Mouse (Mus musculus): ENCODE data around the gene Sbpl. TPM values are rescaled to one million over a fixed set of nuclear protein-coding genes. Genes with fewer than 3 reads are reported as not detected.
A peak's percentile ranks its signal among the peaks of the same experiment; 100 is the strongest.
"Not testable (repeated sequence)": the region's sequence is repeated elsewhere in the genome, so short reads cannot be mapped to it uniquely, and the experiment has no call there.

The Sbpl gene
- polyA plus RNA-seq, 1 experiment from 2014 or later, result not detected

- Histone ChIP-seq H3K4me1 (ENCODE audit: insufficient read depth) (peaks cover 4% of the 10 kb centered on the region; the same call in 1 of the 2 replicates), H3K27me3 (ENCODE audit: insufficient read depth, low read length) (no peaks in the 10 kb centered on the region), H3K9me3 (ENCODE audit: low read depth, low read length) (no peaks in the 10 kb centered on the region), H3K9ac (peak overlapping the region; percentile 75), H3K4me2 (peak overlapping the region; percentile 76), H3K27ac (ENCODE audit: low read depth) (peak overlapping the region; percentile 98), H3K36me3 (ENCODE audit: insufficient read depth) (no peaks in the 10 kb centered on the region), H3K4me3 (ENCODE audit: low read depth, low read length) (peak overlapping the region; percentile 38)
- peak; percentile 83 for DNase-seq
- peak; percentile 21; the same call in 1 of the 2 replicates for TF ChIP-seq CTCF (IDR thresholded peaks at IDR 0.05; ENCODE audit: low read depth)
- 0% methylated on average over 14 of the region's 14 CpGs for WGBS
- ATAC-seq (ENCODE audit: insufficient read depth), result peak; percentile 85
Observed at GRCm38 (mm10) chr17:23925090-23925493, 30.0 kb downstream of the Sbpl start.

- Histone ChIP-seq H3K4me1 (ENCODE audit: insufficient read depth) (peaks cover 4% of the 10 kb centered on the region; the same call in 1 of the 2 replicates), H3K4me3 (ENCODE audit: low read depth, low read length) (peak overlapping the region; percentile 38), H3K9me3 (ENCODE audit: low read depth, low read length) (no peaks in the 10 kb centered on the region), H3K27ac (ENCODE audit: low read depth) (peak overlapping the region; percentile 98), H3K4me2 (peak overlapping the region; percentile 76), H3K27me3 (ENCODE audit: insufficient read depth, low read length) (no peaks in the 10 kb centered on the region), H3K9ac (peak overlapping the region; percentile 75), H3K36me3 (ENCODE audit: insufficient read depth) (no peaks in the 10 kb centered on the region)
- peak; percentile 41 for TF ChIP-seq CTCF (IDR thresholded peaks at IDR 0.05; ENCODE audit: low read depth)
- DNase-seq (peak; percentile 96), ATAC-seq (ENCODE audit: insufficient read depth) (peak; percentile 99)
- WGBS, result under 1% methylated on average over 29 of the region's 29 CpGs
Observed at GRCm38 (mm10) chr17:23924531-23925007, 30.5 kb downstream of the Sbpl start.

GRCm38 (mm10) chr17:23917158-23917557 is 37.9 kb downstream of the Sbpl start, which contains the start of gene Dcpp3:
Gene Dcpp3, plus strand, starts transcription at chr17:23917458.
- DNase-seq, result peak; percentile 2
- WGBS, result 29% methylated on average over 4 of the region's 4 CpGs

More at GRCm38 (mm10) chr17:23917158-23917557, 37.9 kb downstream of the Sbpl start, which contains the start of gene Dcpp3:
- ATAC-seq (ENCODE audit: insufficient read depth); H3K4me3 ChIP-seq (ENCODE audit: low read depth, low read length); H3K4me2 ChIP-seq; H3K36me3 ChIP-seq (ENCODE audit: insufficient read depth); H3K9ac ChIP-seq; H3K27ac ChIP-seq (ENCODE audit: low read depth); H3K9me3 ChIP-seq (ENCODE audit: low read depth, low read length); H3K27me3 ChIP-seq (ENCODE audit: insufficient read depth, low read length); H3K4me1 ChIP-seq (ENCODE audit: insufficient read depth): not testable (repeated sequence)

Other genes starting within 250 kb of the Sbpl start
- 0.17 TPM in 1 of 2 replicates, not detected in the other for gene 1520401A03Rik, start 232.5 kb downstream of the Sbpl start, polyA plus RNA-seq (2014; fragmentation: Nextera tagmentation; extraction: Ambion mirVana)
- 68.4 and 79.0 TPM in 2 replicates for gene Pkmyt1, start 228.9 kb downstream of the Sbpl start, polyA plus RNA-seq (2014; fragmentation: Nextera tagmentation; extraction: Ambion mirVana)
- gene Paqr4, start 214.4 kb downstream of the Sbpl start, polyA plus RNA-seq (2014; fragmentation: Nextera tagmentation; extraction: Ambion mirVana), result 35.8 TPM in 2 replicates
- gene Kremen2, start 209.4 kb downstream of the Sbpl start, polyA plus RNA-seq (2014; fragmentation: Nextera tagmentation; extraction: Ambion mirVana), result not detected in 2 replicates
- 64.9 and 73.4 TPM in 2 replicates for gene Flywch1, start 183.7 kb downstream of the Sbpl start, polyA plus RNA-seq (2014; fragmentation: Nextera tagmentation; extraction: Ambion mirVana)
- 28.4 and 29.3 TPM in 2 replicates for gene Flywch2, start 169.2 kb downstream of the Sbpl start, polyA plus RNA-seq (2014; fragmentation: Nextera tagmentation; extraction: Ambion mirVana)
- 429 and 491 TPM in 2 replicates for gene Srrm2, start 164.7 kb downstream of the Sbpl start, polyA plus RNA-seq (2014; fragmentation: Nextera tagmentation; extraction: Ambion mirVana)
- 1,057 and 1,075 TPM in 2 replicates for gene Elob, start 126.1 kb downstream of the Sbpl start, polyA plus RNA-seq (2014; fragmentation: Nextera tagmentation; extraction: Ambion mirVana)
- gene Prss33, start 119.2 kb downstream of the Sbpl start, polyA plus RNA-seq (2014; fragmentation: Nextera tagmentation; extraction: Ambion mirVana), result not detected in 2 replicates
- not detected in 2 replicates for gene Prss32, start 111.4 kb downstream of the Sbpl start, polyA plus RNA-seq (2014; fragmentation: Nextera tagmentation; extraction: Ambion mirVana)
- 1.0 and 1.4 TPM in 2 replicates for gene Prss41, start 111.1 kb downstream of the Sbpl start, polyA plus RNA-seq (2014; fragmentation: Nextera tagmentation; extraction: Ambion mirVana)
- not detected in 2 replicates for gene Prss21, start 87.2 kb downstream of the Sbpl start, polyA plus RNA-seq (2014; fragmentation: Nextera tagmentation; extraction: Ambion mirVana)
- gene Dcpp1, start 74.4 kb downstream of the Sbpl start, polyA plus RNA-seq (2014; fragmentation: Nextera tagmentation; extraction: Ambion mirVana), result 1.0 TPM in 1 of 2 replicates, not detected in the other
- not detected in 2 replicates for gene Dcpp2, start 74.4 kb downstream of the Sbpl start, polyA plus RNA-seq (2014; fragmentation: Nextera tagmentation; extraction: Ambion mirVana)
- 2.2 TPM in 2 replicates for gene Dcpp3, start 37.8 kb downstream of the Sbpl start, polyA plus RNA-seq (2014; fragmentation: Nextera tagmentation; extraction: Ambion mirVana)
- not detected in 2 replicates for gene Sbp, start 13.6 kb downstream of the Sbpl start, polyA plus RNA-seq (2014; fragmentation: Nextera tagmentation; extraction: Ambion mirVana)
- gene Prss30, start 25.3 kb upstream of the Sbpl start, polyA plus RNA-seq (2014; fragmentation: Nextera tagmentation; extraction: Ambion mirVana), result 0.20 TPM in 1 of 2 replicates, not detected in the other
- gene Prss22, start 42.8 kb upstream of the Sbpl start, polyA plus RNA-seq (2014; fragmentation: Nextera tagmentation; extraction: Ambion mirVana), result 2.1 TPM in 2 replicates
- 0.20 and 0.24 TPM in 2 replicates for gene Prss27, start 82.9 kb upstream of the Sbpl start, polyA plus RNA-seq (2014; fragmentation: Nextera tagmentation; extraction: Ambion mirVana)
- gene Kctd5, start 118.2 kb upstream of the Sbpl start, polyA plus RNA-seq (2014; fragmentation: Nextera tagmentation; extraction: Ambion mirVana), result 64.4 and 69.6 TPM in 2 replicates
- 34.9 and 37.3 TPM in 2 replicates for gene Pdpk1, start 195.7 kb upstream of the Sbpl start, polyA plus RNA-seq (2014; fragmentation: Nextera tagmentation; extraction: Ambion mirVana)
- gene Amdhd2, start 208.5 kb upstream of the Sbpl start, polyA plus RNA-seq (2014; fragmentation: Nextera tagmentation; extraction: Ambion mirVana), result 23.6 and 33.3 TPM in 2 replicates
- gene Atp6v0c, start 214.4 kb upstream of the Sbpl start, polyA plus RNA-seq (2014; fragmentation: Nextera tagmentation; extraction: Ambion mirVana), result 450 and 473 TPM in 2 replicates